Mouse (Mus musculus): ENCODE data around the gene Rmdn2. TPM values are rescaled to one million over a fixed set of nuclear protein-coding genes. Genes with fewer than 3 reads are reported as not detected.

Rmdn2 gene
- polyA plus RNA-seq, 1 experiment from 2014 or later: 12.7 TPM

DNA sequence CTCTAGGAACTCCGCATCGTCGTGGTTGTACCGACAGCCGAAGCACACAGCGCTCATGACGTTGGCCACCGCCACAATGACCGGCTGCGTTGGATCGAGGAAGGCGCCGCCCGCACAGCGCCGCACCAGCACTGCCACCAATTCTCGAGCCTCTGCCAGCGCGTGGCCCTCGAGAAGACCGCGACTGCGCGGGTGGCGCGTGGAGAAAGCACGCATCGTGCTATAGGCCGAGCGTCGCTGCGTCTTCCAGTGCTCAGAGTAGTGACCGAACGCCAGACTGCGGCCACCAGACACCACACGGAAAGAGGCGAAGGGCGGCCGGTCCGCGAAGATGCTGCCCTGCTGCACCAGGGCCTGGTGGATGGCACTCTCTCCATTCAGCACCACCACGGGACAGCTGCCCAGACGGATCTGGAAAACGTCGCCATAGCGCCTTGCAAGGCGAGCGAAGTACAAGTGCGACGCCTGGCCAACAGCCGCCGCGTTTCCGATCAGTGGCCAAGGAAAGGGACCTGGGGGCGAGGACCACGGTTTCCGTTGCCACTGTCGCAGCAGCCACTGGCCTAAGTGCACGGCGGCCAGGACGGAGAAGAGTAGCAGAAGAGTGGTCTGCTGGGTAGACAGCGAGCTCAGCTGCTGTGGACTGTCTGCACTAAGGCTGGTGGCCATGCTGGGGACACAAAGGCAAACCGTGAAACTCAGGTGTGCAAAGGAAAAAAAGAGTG, 102.1 kb downstream of the Rmdn2 start:
- peak overlapping the region; percentile 45 for H3K9ac ChIP-seq (ENCODE audit: low read depth, low read length)
- DNase-seq (ENCODE audit: low spot score): peak; percentile 53
- peak overlapping the region; percentile 88 for H3K4me2 ChIP-seq (ENCODE audit: low read depth, low read length)
- peak; percentile 5; the same call in 1 of the 2 replicates for ATAC-seq (ENCODE audit: low read depth)
- no peak overlapping the region; the same call in 1 of the 2 replicates for H3K27ac ChIP-seq (replicated peaks; ENCODE audit: low read depth, low read length)
- H3K27me3 ChIP-seq (replicated peaks; ENCODE audit: control insufficient read depth, insufficient read depth, low read length): peaks cover 59% of the 10 kb centered on the region
- H3K9me3 ChIP-seq (ENCODE audit: control insufficient read depth, low read length): no peaks in the 10 kb centered on the region
- H3K36me3 ChIP-seq (ENCODE audit: control insufficient read depth, insufficient read depth, low read length): no peaks in the 10 kb centered on the region
- peak overlapping the region; percentile 41 for H3K4me3 ChIP-seq (ENCODE audit: low read depth, low read length)
- H3K4me1 ChIP-seq (ENCODE audit: control insufficient read depth, insufficient read depth, low read length): peaks cover 22% of the 10 kb centered on the region
- under 1% methylated on average over 62 of the region's 63 CpGs for WGBS

GRCm38 (mm10) chr17:79714368-79714895, 102.8 kb downstream of the Rmdn2 start:
- Histone ChIP-seq H3K9ac (ENCODE audit: low read depth, low read length) (peak overlapping the region; percentile 45), H3K4me1 (ENCODE audit: control insufficient read depth, insufficient read depth, low read length) (peaks cover 22% of the 10 kb centered on the region), H3K4me2 (ENCODE audit: low read depth, low read length) (peak overlapping the region; percentile 88), H3K27ac (replicated peaks; ENCODE audit: low read depth, low read length) (no peak overlapping the region; the same call in 1 of the 2 replicates), H3K4me3 (ENCODE audit: low read depth, low read length) (peak overlapping the region; percentile 41), H3K9me3 (ENCODE audit: control insufficient read depth, low read length) (no peaks in the 10 kb centered on the region), H3K36me3 (ENCODE audit: control insufficient read depth, insufficient read depth, low read length) (no peaks in the 10 kb centered on the region), H3K27me3 (replicated peaks; ENCODE audit: control insufficient read depth, insufficient read depth, low read length) (peaks cover 56% of the 10 kb centered on the region)
- ATAC-seq (ENCODE audit: low read depth): no peak
- 3% methylated on average over 16 of the region's 16 CpGs for WGBS
- DNase-seq (ENCODE audit: low spot score): no peak

DNA sequence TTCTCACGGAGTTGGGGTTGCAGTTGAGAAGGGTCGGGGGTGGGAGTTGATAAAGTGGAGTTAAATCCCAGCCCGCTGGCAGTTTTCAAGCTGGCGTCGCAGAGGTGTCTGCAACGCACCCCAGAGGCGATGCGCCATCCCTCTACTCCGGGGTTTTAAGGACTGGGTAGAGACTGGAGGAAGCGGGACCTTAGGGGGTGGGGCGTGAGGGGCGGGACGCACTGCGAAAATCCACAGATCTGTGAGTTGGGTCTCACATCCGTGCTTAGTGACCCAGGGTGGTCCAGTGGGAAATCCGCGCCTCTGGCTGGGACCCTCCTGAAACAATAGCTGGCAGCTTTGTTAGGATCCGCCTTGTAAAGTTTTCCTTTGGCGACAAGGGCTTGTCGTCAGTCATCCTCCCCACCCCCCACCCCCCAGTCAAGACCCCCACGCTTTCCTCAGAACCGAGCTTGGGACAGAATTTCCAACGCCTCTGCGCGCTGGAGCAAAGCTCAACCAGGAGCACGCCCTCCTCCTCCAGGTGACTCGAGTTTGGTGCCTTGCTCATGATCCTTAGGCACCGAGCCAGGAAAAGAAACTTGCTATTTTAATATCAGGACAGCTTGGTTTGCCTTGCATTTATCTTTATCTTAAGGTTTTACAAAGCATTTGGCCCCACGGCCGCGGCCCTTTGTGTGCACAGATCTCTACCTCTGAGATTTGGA, 103.4 kb downstream of the Rmdn2 start, which contains the start of gene Cyp1b1:
Gene Cyp1b1, minus strand, starts transcription at position 131 of the 707 bp plus-strand sequence.
- peaks cover 22% of the 10 kb centered on the region for H3K4me1 ChIP-seq (ENCODE audit: control insufficient read depth, insufficient read depth, low read length)
- H3K9me3 ChIP-seq (ENCODE audit: control insufficient read depth, low read length): no peaks in the 10 kb centered on the region
- H3K4me3 ChIP-seq (ENCODE audit: low read depth, low read length): peak within 1 kb of the TSS; percentile 41
- H3K27ac ChIP-seq (replicated peaks; ENCODE audit: low read depth, low read length): no peak within 1 kb of the TSS; the same call in 1 of the 2 replicates
- H3K4me2 ChIP-seq (ENCODE audit: low read depth, low read length): peak within 1 kb of the TSS; percentile 88
- ATAC-seq (ENCODE audit: low read depth) (peak; percentile 23; the same call in 1 of the 2 replicates), DNase-seq (ENCODE audit: low spot score) (no peak)
- under 1% methylated on average over 30 of the region's 31 CpGs for WGBS
- H3K27me3 ChIP-seq (replicated peaks; ENCODE audit: control insufficient read depth, insufficient read depth, low read length): peaks cover 49% of the 10 kb centered on the region
- H3K36me3 ChIP-seq (ENCODE audit: control insufficient read depth, insufficient read depth, low read length): no peaks in the 10 kb centered on the region
- H3K9ac ChIP-seq (ENCODE audit: low read depth, low read length): peak within 1 kb of the TSS; percentile 45

DNA sequence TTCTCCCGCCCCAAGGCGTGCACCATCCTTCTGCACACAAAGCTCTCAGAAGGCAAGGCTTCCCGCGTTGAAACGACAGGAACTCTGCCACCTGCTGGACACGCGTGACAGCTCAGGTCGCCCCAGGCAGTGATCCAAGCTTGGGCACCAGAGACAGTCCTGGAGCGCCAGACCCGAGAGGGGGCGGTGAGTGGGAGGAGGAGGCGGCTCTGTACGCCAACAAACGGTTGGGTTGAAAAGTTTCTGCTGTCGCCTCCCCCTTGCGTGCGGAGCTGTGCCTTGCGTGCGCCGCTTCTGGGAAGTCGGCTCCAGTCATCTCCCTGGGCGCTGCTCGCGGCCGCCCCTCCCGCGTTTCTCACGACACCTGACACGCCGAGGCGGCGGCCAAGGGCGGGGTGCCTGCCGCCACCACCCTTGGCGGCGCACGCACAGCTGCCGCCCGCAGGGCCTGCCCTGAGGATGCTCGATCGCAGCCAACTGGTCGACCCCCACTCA, 104.0 kb downstream of the Rmdn2 start:
- ATAC-seq (ENCODE audit: low read depth) (peak; percentile 92), DNase-seq (ENCODE audit: low spot score) (peak; percentile 94)
- H3K9me3 ChIP-seq (ENCODE audit: control insufficient read depth, low read length): no peaks in the 10 kb centered on the region
- no peaks in the 10 kb centered on the region for H3K36me3 ChIP-seq (ENCODE audit: control insufficient read depth, insufficient read depth, low read length)
- under 1% methylated on average over 32 of the region's 42 CpGs for WGBS
- peaks cover 43% of the 10 kb centered on the region for H3K27me3 ChIP-seq (replicated peaks; ENCODE audit: control insufficient read depth, insufficient read depth, low read length)
- H3K4me1 ChIP-seq (ENCODE audit: control insufficient read depth, insufficient read depth, low read length): peaks cover 22% of the 10 kb centered on the region
- H3K27ac ChIP-seq (replicated peaks; ENCODE audit: low read depth, low read length): no peak overlapping the region
- H3K4me2 ChIP-seq (ENCODE audit: low read depth, low read length): peak overlapping the region; percentile 88
- peak overlapping the region; percentile 45 for H3K9ac ChIP-seq (ENCODE audit: low read depth, low read length)
- H3K4me3 ChIP-seq (ENCODE audit: low read depth, low read length): peak overlapping the region; percentile 41

- Histone ChIP-seq H3K27ac (replicated peaks; ENCODE audit: low read depth, low read length) (no peak overlapping the region), H3K9ac (ENCODE audit: low read depth, low read length) (no peak overlapping the region), H3K4me3 (ENCODE audit: low read depth, low read length) (no peak overlapping the region), H3K4me2 (ENCODE audit: low read depth, low read length) (no peak overlapping the region), H3K36me3 (ENCODE audit: control insufficient read depth, insufficient read depth, low read length) (no peaks in the 10 kb centered on the region), H3K4me1 (ENCODE audit: control insufficient read depth, insufficient read depth, low read length) (no peaks in the 10 kb centered on the region), H3K27me3 (replicated peaks; ENCODE audit: control insufficient read depth, insufficient read depth, low read length) (no peaks in the 10 kb centered on the region), H3K9me3 (ENCODE audit: control insufficient read depth, low read length) (no peaks in the 10 kb centered on the region)
- ATAC-seq (ENCODE audit: low read depth) (no peak), DNase-seq (ENCODE audit: low spot score) (no peak)
- 48% methylated on average over 7 of the region's 7 CpGs for WGBS
These were observed 109.0 kb downstream of the Rmdn2 start for GRCm38 (mm10) chr17:79720681-79721080.

DNA sequence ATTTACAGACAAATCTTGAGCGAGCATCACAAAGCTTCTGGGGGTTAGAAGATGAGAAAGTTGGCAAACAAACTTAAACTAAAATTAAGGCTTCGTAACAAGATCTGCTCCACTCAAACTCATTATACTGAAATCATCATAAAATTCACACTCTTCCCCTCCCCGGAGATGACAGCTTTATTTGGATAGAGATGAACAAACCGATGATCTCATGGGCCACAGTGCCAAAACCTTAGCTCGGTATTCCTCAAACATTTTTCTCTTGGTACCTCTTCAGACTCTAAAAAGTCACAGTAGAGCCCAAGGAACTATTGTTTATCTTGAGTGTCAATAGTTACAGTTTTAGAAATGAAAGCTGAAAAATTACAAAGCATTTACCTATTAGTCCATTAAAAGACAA, 115.0 kb downstream of the Rmdn2 start:
- peaks cover 22% of the 10 kb centered on the region for H3K4me1 ChIP-seq (ENCODE audit: control insufficient read depth, insufficient read depth, low read length)
- no peak overlapping the region for H3K4me2 ChIP-seq (ENCODE audit: low read depth, low read length)
- no peak overlapping the region for H3K27ac ChIP-seq (replicated peaks; ENCODE audit: low read depth, low read length)
- H3K4me3 ChIP-seq (ENCODE audit: low read depth, low read length): no peak overlapping the region
- no peaks in the 10 kb centered on the region for H3K27me3 ChIP-seq (replicated peaks; ENCODE audit: control insufficient read depth, insufficient read depth, low read length)
- H3K9ac ChIP-seq (ENCODE audit: low read depth, low read length): no peak overlapping the region
- no peaks in the 10 kb centered on the region for H3K9me3 ChIP-seq (ENCODE audit: control insufficient read depth, low read length)
- ATAC-seq (ENCODE audit: low read depth): no peak
- H3K36me3 ChIP-seq (ENCODE audit: control insufficient read depth, insufficient read depth, low read length): no peaks in the 10 kb centered on the region
- whole genome bisulfite sequencing: 68% methylated on average over 5 of the region's 5 CpGs
- DNase-seq (ENCODE audit: low spot score): no peak

DNA sequence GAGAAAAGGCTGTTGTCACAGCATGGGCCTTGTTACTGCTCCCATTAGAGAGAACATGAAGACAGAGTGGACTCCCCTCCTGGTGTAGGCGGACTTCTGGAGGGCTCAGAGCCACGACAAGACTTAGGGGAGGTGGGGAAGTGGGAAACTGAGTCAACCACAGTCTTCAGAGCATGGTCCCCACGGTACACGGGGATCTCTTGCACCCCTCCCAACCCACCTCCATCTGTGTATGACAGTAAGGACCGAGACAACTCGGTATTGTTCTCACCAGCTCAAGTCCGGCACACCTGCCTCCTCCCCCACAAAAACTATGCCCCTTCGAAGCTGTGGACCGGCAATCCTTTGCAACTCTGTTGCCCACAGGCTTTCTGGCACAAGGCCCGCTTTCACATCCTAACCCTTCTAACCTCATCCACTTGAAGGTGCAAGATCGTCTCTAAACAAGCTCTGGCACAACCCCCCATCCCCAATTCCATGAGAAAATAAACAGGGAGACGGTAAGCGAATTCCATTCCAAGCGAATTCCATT, 116.5 kb downstream of the Rmdn2 start:
- WGBS: 22% methylated on average over 14 of the region's 14 CpGs
- H3K27ac ChIP-seq (replicated peaks; ENCODE audit: low read depth, low read length): no peak overlapping the region
- peak overlapping the region; percentile 46 for H3K4me2 ChIP-seq (ENCODE audit: low read depth, low read length)
- ATAC-seq (ENCODE audit: low read depth) (no peak), DNase-seq (ENCODE audit: low spot score) (no peak)
- no peaks in the 10 kb centered on the region for H3K27me3 ChIP-seq (replicated peaks; ENCODE audit: control insufficient read depth, insufficient read depth, low read length)
- H3K36me3 ChIP-seq (ENCODE audit: control insufficient read depth, insufficient read depth, low read length): no peaks in the 10 kb centered on the region
- no peaks in the 10 kb centered on the region for H3K9me3 ChIP-seq (ENCODE audit: control insufficient read depth, low read length)
- H3K4me1 ChIP-seq (ENCODE audit: control insufficient read depth, insufficient read depth, low read length): peaks cover 29% of the 10 kb centered on the region
- peak overlapping the region; percentile 13; the same call in 1 of the 2 replicates for H3K4me3 ChIP-seq (ENCODE audit: low read depth, low read length)
- H3K9ac ChIP-seq (ENCODE audit: low read depth, low read length): no peak overlapping the region
